Mouse (Mus musculus): ENCODE measurements at regions not wholly inside any gene's neighbourhood (a gene's known extent, or its start where the extent isn't known, plus 50 kb on each side); places are given as distances from the start of the nearest gene placed in this dataset.
A peak's percentile ranks its signal among the peaks of the same experiment; 100 is the strongest.

- no peaks in the 10 kb centered on the region for H3K27me3 ChIP-seq
- 0 out of 2 replicates have a peak, but pooled peaks cover 2% of the 10 kb centered on the region for H3K4me1 ChIP-seq
- H3K4me2 ChIP-seq = no peak overlapping the region
- H3K4me3 ChIP-seq (replicated peaks) = no peak overlapping the region
- H3K27ac ChIP-seq = no peak overlapping the region
- H3K36me3 ChIP-seq = no peaks in the 10 kb centered on the region
- WGBS = 63% methylated on average over 10 of the region's 10 CpGs
- no peaks in the 10 kb centered on the region for H3K9me3 ChIP-seq (replicated peaks)
- ATAC-seq (replicated peaks; ENCODE audit: low FRiP score) = peak; percentile 59
- no peak overlapping the region for H3K9ac ChIP-seq
These were observed 408.1 kb upstream of the Kdm8 start for GRCm38 (mm10) chr7:125036098-125036991.

- ATAC-seq (replicated peaks; ENCODE audit: low FRiP score) = peak; percentile 88
- Histone ChIP-seq H3K4me2 (no peak overlapping the region), H3K9me3 (replicated peaks) (no peaks in the 10 kb centered on the region), H3K27me3 (no peaks in the 10 kb centered on the region), H3K4me3 (replicated peaks) (no peak overlapping the region), H3K36me3 (no peaks in the 10 kb centered on the region), H3K4me1 (0 out of 2 replicates have a peak, but pooled peaks cover 2% of the 10 kb centered on the region), H3K9ac (no peak overlapping the region), H3K27ac (no peak overlapping the region)
- WGBS = 55% methylated on average over 4 of the region's 4 CpGs
These were observed 405.6 kb upstream of the Kdm8 start for GRCm38 (mm10) chr7:125038840-125039239.

- H3K27ac ChIP-seq = no peak overlapping the region
- no peak for ATAC-seq (replicated peaks; ENCODE audit: low FRiP score)
- no peaks in the 10 kb centered on the region for H3K9me3 ChIP-seq (replicated peaks)
- no peaks in the 10 kb centered on the region for H3K4me1 ChIP-seq
- no peak overlapping the region for H3K4me3 ChIP-seq (replicated peaks)
- no peaks in the 10 kb centered on the region for H3K27me3 ChIP-seq
- no peak overlapping the region for H3K4me2 ChIP-seq
- H3K9ac ChIP-seq = no peak overlapping the region
- no peaks in the 10 kb centered on the region for H3K36me3 ChIP-seq
These were observed 388.4 kb upstream of the Kdm8 start for GRCm38 (mm10) chr7:125055951-125056625.

- ATAC-seq (replicated peaks; ENCODE audit: low FRiP score) = no peak
- no peak overlapping the region for H3K9ac ChIP-seq
- H3K4me3 ChIP-seq (replicated peaks) = no peak overlapping the region
- H3K4me1 ChIP-seq = no peaks in the 10 kb centered on the region
- H3K27ac ChIP-seq = no peak overlapping the region
- H3K9me3 ChIP-seq (replicated peaks) = no peaks in the 10 kb centered on the region
- H3K27me3 ChIP-seq = no peaks in the 10 kb centered on the region
- no peak overlapping the region for H3K4me2 ChIP-seq
- WGBS = 91% methylated on average over 4 of the region's 4 CpGs
- H3K36me3 ChIP-seq = no peaks in the 10 kb centered on the region
These were observed 342.0 kb upstream of the Kdm8 start for GRCm38 (mm10) chr7:125102464-125102863.

- H3K27ac ChIP-seq = no peak overlapping the region
- H3K27me3 ChIP-seq = no peaks in the 10 kb centered on the region
- no peak overlapping the region for H3K4me2 ChIP-seq
- ATAC-seq (replicated peaks; ENCODE audit: low FRiP score) = no peak
- WGBS = 72% methylated on average over 4 of the region's 4 CpGs
- no peak overlapping the region for H3K4me3 ChIP-seq (replicated peaks)
- no peak overlapping the region for H3K9ac ChIP-seq
- H3K4me1 ChIP-seq = no peaks in the 10 kb centered on the region
- no peaks in the 10 kb centered on the region for H3K36me3 ChIP-seq
- H3K9me3 ChIP-seq (replicated peaks) = no peaks in the 10 kb centered on the region
These were observed 340.5 kb upstream of the Kdm8 start for GRCm38 (mm10) chr7:125104011-125104410.

- 63% methylated on average over 9 of the region's 9 CpGs for WGBS
- H3K4me2 ChIP-seq = no peak overlapping the region
These were observed 331.6 kb upstream of the Kdm8 start for GRCm38 (mm10) chr7:125112820-125113273.

GRCm38 (mm10) chr7:125115322-125115996 lies 329.0 kb upstream of the Kdm8 start:
- no peak overlapping the region for H3K9ac ChIP-seq
- H3K27me3 ChIP-seq = no peaks in the 10 kb centered on the region
- H3K9me3 ChIP-seq (replicated peaks) = no peaks in the 10 kb centered on the region
- no peaks in the 10 kb centered on the region for H3K36me3 ChIP-seq
- H3K4me2 ChIP-seq = no peak overlapping the region
- no peak for ATAC-seq (replicated peaks; ENCODE audit: low FRiP score)
- H3K27ac ChIP-seq = no peak overlapping the region
- no peak overlapping the region for H3K4me3 ChIP-seq (replicated peaks)
- WGBS = 78% methylated on average over 8 of the region's 8 CpGs
- no peaks in the 10 kb centered on the region for H3K4me1 ChIP-seq

More at GRCm38 (mm10) chr7:125112820-125113273, 331.6 kb upstream of the Kdm8 start:
- H3K4me3 ChIP-seq (replicated peaks) = no peak overlapping the region
- no peaks in the 10 kb centered on the region for H3K9me3 ChIP-seq (replicated peaks)
- no peaks in the 10 kb centered on the region for H3K4me1 ChIP-seq
- H3K27me3 ChIP-seq = no peaks in the 10 kb centered on the region
- H3K9ac ChIP-seq = no peak overlapping the region
- ATAC-seq (replicated peaks; ENCODE audit: low FRiP score) = no peak
- H3K27ac ChIP-seq = no peak overlapping the region
- no peaks in the 10 kb centered on the region for H3K36me3 ChIP-seq

- Histone ChIP-seq H3K9me3 (replicated peaks) (no peaks in the 10 kb centered on the region), H3K9ac (no peak overlapping the region), H3K36me3 (no peaks in the 10 kb centered on the region), H3K4me3 (replicated peaks) (no peak overlapping the region), H3K4me1 (no peaks in the 10 kb centered on the region), H3K27ac (no peak overlapping the region), H3K27me3 (no peaks in the 10 kb centered on the region), H3K4me2 (no peak overlapping the region)
- no peak for ATAC-seq (replicated peaks; ENCODE audit: low FRiP score)
- WGBS = 81% methylated on average over 8 of the region's 8 CpGs
These were observed 327.3 kb upstream of the Kdm8 start for GRCm38 (mm10) chr7:125117173-125117572.

- no peak overlapping the region for H3K9ac ChIP-seq
- no peaks in the 10 kb centered on the region for H3K36me3 ChIP-seq
- H3K9me3 ChIP-seq (replicated peaks) = no peaks in the 10 kb centered on the region
- H3K27me3 ChIP-seq = no peaks in the 10 kb centered on the region
- H3K4me3 ChIP-seq (replicated peaks) = no peak overlapping the region
- H3K27ac ChIP-seq = no peak overlapping the region
- no peak for ATAC-seq (replicated peaks; ENCODE audit: low FRiP score)
- H3K4me1 ChIP-seq = no peaks in the 10 kb centered on the region
- WGBS = 53% methylated on average over 1 of the region's 1 CpGs
- H3K4me2 ChIP-seq = no peak overlapping the region
These were observed 315.3 kb upstream of the Kdm8 start for GRCm38 (mm10) chr7:125129187-125129586.

- no peaks in the 10 kb centered on the region for H3K9me3 ChIP-seq (replicated peaks)
- no peaks in the 10 kb centered on the region for H3K36me3 ChIP-seq
- no peak overlapping the region for H3K27ac ChIP-seq
- WGBS = 64% methylated on average over 1 of the region's 1 CpGs
- no peak for ATAC-seq (replicated peaks; ENCODE audit: low FRiP score)
- H3K4me3 ChIP-seq (replicated peaks) = no peak overlapping the region
- no peak overlapping the region for H3K4me2 ChIP-seq
- H3K27me3 ChIP-seq = no peaks in the 10 kb centered on the region
- H3K4me1 ChIP-seq = no peaks in the 10 kb centered on the region
- no peak overlapping the region for H3K9ac ChIP-seq
These were observed 312.5 kb upstream of the Kdm8 start for GRCm38 (mm10) chr7:125131968-125132367.

- Histone ChIP-seq H3K4me3 (replicated peaks) (no peak overlapping the region), H3K9me3 (replicated peaks) (no peaks in the 10 kb centered on the region), H3K27ac (no peak overlapping the region), H3K36me3 (no peaks in the 10 kb centered on the region), H3K27me3 (no peaks in the 10 kb centered on the region), H3K9ac (no peak overlapping the region), H3K4me1 (no peaks in the 10 kb centered on the region), H3K4me2 (no peak overlapping the region)
- no peak for ATAC-seq (replicated peaks; ENCODE audit: low FRiP score)
- WGBS = 86% methylated on average over 3 of the region's 3 CpGs
These were observed 305.9 kb upstream of the Kdm8 start for GRCm38 (mm10) chr7:125138607-125139006.

GRCm38 (mm10) chr7:125139196-125139595 lies 305.3 kb upstream of the Kdm8 start:
- no peaks in the 10 kb centered on the region for H3K4me1 ChIP-seq
- H3K27ac ChIP-seq = no peak overlapping the region
- no peaks in the 10 kb centered on the region for H3K9me3 ChIP-seq (replicated peaks)
- H3K4me3 ChIP-seq (replicated peaks) = no peak overlapping the region
- no peak for ATAC-seq (replicated peaks; ENCODE audit: low FRiP score)
- H3K4me2 ChIP-seq = no peak overlapping the region
- 88% methylated on average over 2 of the region's 2 CpGs for WGBS
- H3K9ac ChIP-seq = no peak overlapping the region
- no peaks in the 10 kb centered on the region for H3K27me3 ChIP-seq
- no peaks in the 10 kb centered on the region for H3K36me3 ChIP-seq
